Mouse (Mus musculus): ENCODE measurements around the gene Id3. TPM values are rescaled to one million over a fixed set of nuclear protein-coding genes. Genes with fewer than 3 reads are reported as not detected.

Gene Id3
- polyA plus RNA-seq, 1 experiment, result 33.8 TPM

DNA sequence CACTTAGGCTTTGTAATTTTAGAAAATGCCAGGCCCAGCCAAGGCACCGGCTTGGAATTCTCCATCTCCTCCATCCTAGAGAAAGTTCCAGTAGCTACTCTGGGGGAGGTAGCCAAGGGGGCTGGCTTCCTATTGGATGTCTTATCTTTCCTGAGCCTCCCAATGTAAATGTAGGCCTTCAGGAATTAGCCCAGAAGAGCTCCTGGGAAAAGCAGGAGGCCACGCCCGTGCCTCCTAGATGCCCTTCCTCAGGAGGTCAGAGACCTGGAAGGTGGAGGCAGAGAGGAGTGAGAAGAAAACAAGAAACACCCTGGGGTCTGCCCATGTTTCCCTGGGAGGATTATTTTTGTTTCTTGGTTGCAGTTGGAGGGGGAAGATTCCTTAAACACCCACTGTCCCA, 50.3 kb downstream of the Id3 start:
- Histone ChIP-seq H3K27ac (ENCODE audit: control insufficient read depth, insufficient read depth, low read depth, low read length, poor library complexity) (no peak overlapping the region), H3K4me3 (replicated peaks; ENCODE audit: control insufficient read depth, low read depth, low read length) (no peak overlapping the region), H3K4me1 (ENCODE audit: control insufficient read depth, insufficient read depth, low read length) (no peaks in the 10 kb centered on the region; the same call in 1 of the 2 replicates)
- TF ChIP-seq CTCF (IDR thresholded peaks at IDR 0.05; ENCODE audit: control insufficient read depth, insufficient read depth, low read length), result no peak
- TF ChIP-seq POLR2A (IDR thresholded peaks at IDR 0.05; ENCODE audit: borderline replicate concordance, control insufficient read depth, low read depth, low read length), result no peak
- WGBS, result over 99% methylated on average over 3 of the region's 3 CpGs

DNA sequence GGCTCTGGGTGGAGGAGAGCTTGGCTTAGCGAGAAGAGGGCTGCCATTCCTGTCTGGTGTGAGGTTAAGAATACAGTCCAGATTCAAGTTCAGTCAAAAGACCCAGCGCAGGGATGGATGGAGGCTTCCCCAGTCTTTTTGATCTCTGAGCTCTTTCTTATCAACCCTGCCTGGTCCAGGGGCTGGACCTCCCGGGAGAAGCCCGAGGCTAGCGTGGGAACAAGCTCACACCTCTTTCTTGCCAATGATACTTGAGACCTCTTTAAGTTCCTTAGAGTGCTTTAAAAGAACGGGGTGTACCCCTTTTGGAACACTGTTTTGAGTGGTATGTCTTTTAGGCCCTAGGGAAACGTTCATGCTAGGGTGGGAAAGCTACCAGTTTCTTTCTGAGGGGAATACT, 51.7 kb downstream of the Id3 start:
- no peak for TF ChIP-seq POLR2A (IDR thresholded peaks at IDR 0.05; ENCODE audit: borderline replicate concordance, control insufficient read depth, low read depth, low read length)
- TF ChIP-seq CTCF (IDR thresholded peaks at IDR 0.05; ENCODE audit: control insufficient read depth, insufficient read depth, low read length), result no peak
- whole genome bisulfite sequencing, result 92% methylated on average over 7 of the region's 7 CpGs
- Histone ChIP-seq H3K4me1 (ENCODE audit: control insufficient read depth, insufficient read depth, low read length) (peaks cover under 1% of the 10 kb centered on the region; the same call in 1 of the 2 replicates), H3K4me3 (replicated peaks; ENCODE audit: control insufficient read depth, low read depth, low read length) (no peak overlapping the region), H3K27ac (ENCODE audit: control insufficient read depth, insufficient read depth, low read depth, low read length, poor library complexity) (no peak overlapping the region)

Other genes with a start within 250 kb of the Id3 start
- 4.6 and 12.2 TPM in 2 replicates for gene Cnr2, start 248.1 kb upstream of the Id3 start, polyA plus RNA-seq (2011; ENCODE audit: insufficient read depth, insufficient read length, low replicate concordance, missing spikeins)
- gene Fuca1, start 222.8 kb upstream of the Id3 start, polyA plus RNA-seq (2011; ENCODE audit: insufficient read depth, insufficient read length, low replicate concordance, missing spikeins), result 57.7 and 172 TPM in 2 replicates
- 39.0 and 65.5 TPM in 2 replicates for gene Hmgcl, start 197.0 kb upstream of the Id3 start, polyA plus RNA-seq (2011; ENCODE audit: insufficient read depth, insufficient read length, low replicate concordance, missing spikeins)
- gene Gale, start 179.8 kb upstream of the Id3 start, polyA plus RNA-seq (2011; ENCODE audit: insufficient read depth, insufficient read length, low replicate concordance, missing spikeins), result 4.7 and 11.0 TPM in 2 replicates
- 34.8 and 42.1 TPM in 2 replicates for gene Lypla2, start 170.9 kb upstream of the Id3 start, polyA plus RNA-seq (2011; ENCODE audit: insufficient read depth, insufficient read length, low replicate concordance, missing spikeins)
- gene Pithd1, start 156.2 kb upstream of the Id3 start, polyA plus RNA-seq (2011; ENCODE audit: insufficient read depth, insufficient read length, low replicate concordance, missing spikeins), result 48.2 and 49.8 TPM in 2 replicates
- 16.8 and 22.9 TPM in 2 replicates for gene Eloa, start 121.7 kb upstream of the Id3 start, polyA plus RNA-seq (2011; ENCODE audit: insufficient read depth, insufficient read length, low replicate concordance, missing spikeins)
- 682 and 1,270 TPM in 2 replicates for gene Rpl11, start 90.1 kb upstream of the Id3 start, polyA plus RNA-seq (2011; ENCODE audit: insufficient read depth, insufficient read length, low replicate concordance, missing spikeins)
- 146 and 157 TPM in 2 replicates for gene E2f2, start 28.9 kb downstream of the Id3 start, polyA plus RNA-seq (2011; ENCODE audit: insufficient read depth, insufficient read length, low replicate concordance, missing spikeins)
- 0.23 and 0.60 TPM in 2 replicates for gene Asap3, start 62.9 kb downstream of the Id3 start, polyA plus RNA-seq (2011; ENCODE audit: insufficient read depth, insufficient read length, low replicate concordance, missing spikeins)
- 8.1 TPM in 1 of 2 replicates, not detected in the other for gene Tcea3, start 104.2 kb downstream of the Id3 start, polyA plus RNA-seq (2011; ENCODE audit: insufficient read depth, insufficient read length, low replicate concordance, missing spikeins)
- 2.5 and 3.8 TPM in 2 replicates for gene Zfp46, start 141.2 kb downstream of the Id3 start, polyA plus RNA-seq (2011; ENCODE audit: insufficient read depth, insufficient read length, low replicate concordance, missing spikeins)
- gene Hnrnpr, start 167.4 kb downstream of the Id3 start, polyA plus RNA-seq (2011; ENCODE audit: insufficient read depth, insufficient read length, low replicate concordance, missing spikeins), result 76.2 and 86.6 TPM in 2 replicates